Mouse (Mus musculus) cerebellum, adult 8-10 months (tissue): ENCODE measurements around the gene Cldn6.

Experiments used
- DNase-seq: peaks from one replicate; pipeline ENCODE4 v3.0.0; 2022

Gene Cldn6

DNA sequence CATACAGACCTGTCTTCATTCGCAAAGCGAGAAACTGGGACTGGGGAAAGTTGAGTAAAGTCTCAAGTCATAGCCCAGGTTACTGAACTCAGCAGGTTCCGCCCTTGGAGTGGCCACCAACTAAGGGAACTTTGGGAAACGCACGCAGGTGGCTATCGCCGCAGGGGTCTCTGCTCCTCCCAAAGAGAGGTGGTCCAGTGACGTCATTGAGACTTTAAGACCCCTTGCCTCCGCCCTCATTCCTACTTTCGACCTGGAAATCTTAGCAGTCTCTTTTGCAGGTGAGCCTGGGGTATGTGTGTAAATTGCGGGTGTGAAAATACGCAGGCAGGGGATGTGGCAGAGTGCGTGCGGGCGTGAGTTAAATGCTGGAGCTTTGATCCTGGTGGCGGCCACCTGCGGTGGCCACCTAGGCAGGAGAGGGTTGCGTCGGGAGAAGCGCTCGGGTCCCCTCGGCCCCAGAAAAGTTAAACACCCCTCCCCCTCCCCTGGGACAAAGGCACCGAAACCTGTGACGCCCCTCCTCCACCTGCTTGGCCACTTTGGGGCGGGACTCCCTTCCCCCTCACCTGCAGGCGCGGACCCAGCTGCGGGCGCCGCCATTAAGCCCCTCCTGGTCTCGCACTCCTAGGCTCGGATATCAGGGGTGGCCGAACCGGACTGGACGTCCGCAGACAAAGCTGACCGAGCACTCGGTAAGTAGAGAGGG, at the start of gene Cldn6:
Cldn6 (plus strand) TSS at position 123 of the 709 bp plus-strand sequence.
- DNase-seq, result no peak

DNA sequence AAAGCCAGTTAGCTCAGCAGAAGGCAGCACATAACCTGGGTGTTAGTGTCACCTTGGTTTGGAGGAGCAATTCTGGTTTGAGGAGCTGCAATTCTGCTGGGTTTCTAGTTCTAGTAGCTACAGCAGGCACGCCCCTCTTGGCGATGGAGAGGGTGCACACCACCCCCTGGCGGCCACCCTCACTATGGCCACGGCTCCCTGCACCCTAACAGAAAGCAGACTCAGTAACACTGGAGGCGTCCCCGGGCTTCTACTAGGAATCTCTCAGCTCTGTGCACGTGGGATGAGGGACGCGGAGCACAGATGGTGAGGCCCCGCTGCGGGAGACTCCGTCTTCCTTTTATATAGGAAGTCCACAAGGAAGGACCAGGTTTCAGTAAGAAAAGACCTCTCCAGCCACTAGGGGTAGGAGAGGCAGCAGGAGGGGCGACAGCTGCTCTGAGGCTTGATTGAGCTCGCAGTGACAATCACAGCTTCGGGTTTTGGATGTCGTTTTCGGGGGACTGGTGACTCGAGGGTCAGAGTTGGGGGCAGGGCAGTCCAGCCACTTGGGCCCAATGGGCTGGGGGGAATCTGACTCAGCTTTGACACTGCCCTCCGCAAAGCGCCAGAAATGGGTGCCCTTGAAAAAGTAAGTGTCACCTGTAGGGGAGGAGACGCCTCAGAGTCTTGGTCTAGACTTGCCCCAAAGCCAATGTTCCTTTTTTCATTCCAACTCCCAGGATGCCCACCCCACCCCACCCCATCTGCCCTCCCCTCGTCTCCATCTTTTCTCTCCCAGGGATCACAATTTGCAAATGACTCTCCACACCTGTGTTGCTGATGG, 48.6 kb upstream of the Cldn6 start:
- peak; percentile 73 for DNase-seq

DNA sequence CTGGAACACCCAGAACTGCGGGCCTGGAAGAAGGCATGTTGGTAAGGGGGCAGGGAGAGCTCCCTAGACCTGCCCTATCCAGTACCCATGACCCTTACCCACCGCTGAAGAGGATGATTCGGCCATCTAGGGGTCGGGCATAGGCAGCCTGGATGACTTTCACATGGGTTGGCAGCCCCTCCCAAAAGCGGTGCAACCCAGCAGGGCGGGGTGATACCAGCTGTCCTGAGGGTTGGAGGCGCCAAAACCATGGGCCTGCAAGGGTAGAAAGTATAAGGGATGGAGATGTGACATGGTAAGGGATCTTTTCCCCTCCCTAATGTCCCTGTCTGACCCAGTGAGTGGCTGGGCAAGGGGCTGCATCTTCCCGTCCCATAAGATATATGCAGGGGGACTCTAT, 47.8 kb upstream of the Cldn6 start:
- no peak for DNase-seq

DNA sequence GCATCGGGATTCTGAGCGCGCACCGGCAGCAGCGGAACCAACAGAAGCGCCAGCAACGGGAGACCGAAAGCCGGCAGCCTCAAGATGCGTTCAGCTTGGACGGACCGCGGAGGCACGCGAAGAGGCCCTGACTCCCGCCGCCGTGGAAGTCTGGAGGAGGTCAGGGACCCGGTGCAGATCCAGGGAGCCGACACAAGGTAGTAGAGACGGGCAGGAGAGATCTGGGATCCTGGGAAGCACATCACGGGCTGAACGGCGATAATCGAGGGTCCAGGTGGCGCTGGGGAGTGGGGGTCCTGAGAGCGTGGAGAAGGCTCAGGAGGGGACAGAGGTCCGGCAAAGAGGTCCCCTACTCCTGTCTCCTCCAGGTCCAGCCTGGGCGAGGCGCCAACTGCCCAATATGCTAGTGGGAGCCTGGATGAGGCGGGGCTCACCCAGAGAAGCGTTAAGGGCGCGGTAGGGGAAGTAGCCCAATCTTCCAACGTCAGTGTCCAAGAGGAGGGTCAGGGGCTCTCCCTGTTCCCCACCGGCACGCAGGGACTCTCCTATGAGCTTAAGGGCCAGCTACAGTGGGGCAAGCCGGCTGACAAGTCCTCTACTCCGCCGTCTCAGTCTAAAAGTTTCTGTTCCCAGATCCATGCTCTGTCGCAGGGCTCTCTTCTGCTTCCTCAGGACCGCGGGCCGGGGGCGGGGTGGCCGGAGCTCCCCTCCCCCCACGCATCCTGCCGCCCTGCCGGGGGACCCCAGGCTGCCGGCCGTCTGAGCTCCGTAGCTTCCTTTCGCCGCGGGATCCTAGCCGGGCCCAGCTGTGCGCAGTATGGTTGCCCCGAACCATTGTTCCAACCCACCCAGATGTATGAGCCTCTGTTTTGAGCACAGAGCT, 34.2 kb upstream of the Cldn6 start, which contains the start of gene Mmp25:
Mmp25 (minus strand) TSS at position 665 of the 883 bp plus-strand sequence.
- DNase-seq, result no peak

DNA sequence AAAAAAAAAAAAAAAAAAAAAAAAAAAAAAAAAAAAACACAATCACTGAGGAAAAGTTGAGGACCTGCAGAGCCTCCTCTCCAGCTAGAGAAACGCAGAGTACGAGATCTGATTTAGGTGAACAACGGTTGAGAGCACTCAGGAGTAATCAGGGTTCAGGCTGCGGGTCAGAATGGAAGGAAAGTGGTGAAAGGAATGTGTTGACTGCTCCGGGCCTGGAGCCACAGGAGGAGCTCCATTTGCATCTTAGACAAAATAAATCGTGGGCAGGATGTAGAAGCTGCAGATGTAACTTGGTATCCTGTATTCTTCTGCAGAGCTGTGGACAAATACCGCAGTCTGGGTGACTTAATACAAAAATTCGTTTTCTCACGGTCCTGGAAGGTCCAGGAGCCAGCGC, 33.2 kb upstream of the Cldn6 start:
- DNase-seq, result no peak

DNA sequence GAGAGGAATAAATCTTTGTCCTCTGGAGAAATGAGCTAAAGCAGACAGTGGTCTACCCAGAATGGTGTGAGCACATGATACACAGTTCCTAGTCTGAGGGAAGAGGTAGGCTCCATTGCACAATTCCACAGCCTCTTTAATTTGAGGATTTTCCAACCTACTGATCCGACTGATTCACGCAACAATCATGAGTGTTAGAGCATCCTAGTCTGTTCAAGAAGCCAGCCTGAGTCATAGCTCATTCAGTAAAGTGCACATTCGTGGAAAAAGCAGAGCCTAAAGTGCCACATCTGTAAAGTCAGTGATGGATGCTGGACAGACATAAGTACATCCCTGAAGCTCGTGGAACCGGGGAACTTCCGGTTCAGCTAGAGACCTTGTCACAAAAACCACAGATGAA, 27.7 kb upstream of the Cldn6 start:
- DNase-seq, result no peak

DNA sequence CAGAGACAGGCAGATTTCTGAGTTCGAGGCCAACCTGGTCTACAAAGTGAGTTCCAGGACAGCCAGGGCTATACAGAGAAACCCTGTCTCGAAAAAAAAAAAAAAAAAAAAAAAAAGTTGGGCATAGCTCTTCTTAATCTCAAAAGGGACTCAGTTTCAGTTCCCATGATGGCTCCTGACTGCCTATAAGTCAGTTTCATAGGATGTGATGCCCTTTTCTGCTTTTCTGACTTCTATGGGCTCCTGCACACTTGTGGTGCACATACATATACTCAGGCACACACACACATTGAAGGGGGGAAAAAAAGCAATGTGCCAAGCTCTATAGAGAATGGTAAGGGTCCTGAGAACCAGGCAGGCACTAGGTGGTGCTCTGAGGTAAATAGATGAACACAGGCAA, 25.7 kb upstream of the Cldn6 start:
- no peak for DNase-seq

DNA sequence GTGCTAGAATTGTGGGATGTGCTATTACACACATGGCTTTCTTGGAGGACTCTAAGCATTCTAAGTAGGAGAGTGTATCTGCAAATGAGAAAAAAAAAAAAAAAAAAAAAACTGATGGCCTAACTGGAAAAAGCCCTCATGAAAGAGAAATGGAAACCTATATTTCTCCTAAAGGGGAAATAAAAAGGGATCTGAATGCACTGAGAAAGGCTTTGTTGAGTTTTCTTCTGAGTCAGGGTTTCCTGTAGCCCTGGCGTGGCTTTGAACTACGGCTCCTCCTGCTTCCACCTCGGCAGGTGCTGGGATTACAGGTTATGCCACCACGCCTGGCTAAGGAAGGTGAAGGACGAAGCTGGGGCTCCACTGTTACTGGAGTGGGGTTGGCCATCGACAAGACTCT, 25.0 kb upstream of the Cldn6 start:
- no peak for DNase-seq

DNA sequence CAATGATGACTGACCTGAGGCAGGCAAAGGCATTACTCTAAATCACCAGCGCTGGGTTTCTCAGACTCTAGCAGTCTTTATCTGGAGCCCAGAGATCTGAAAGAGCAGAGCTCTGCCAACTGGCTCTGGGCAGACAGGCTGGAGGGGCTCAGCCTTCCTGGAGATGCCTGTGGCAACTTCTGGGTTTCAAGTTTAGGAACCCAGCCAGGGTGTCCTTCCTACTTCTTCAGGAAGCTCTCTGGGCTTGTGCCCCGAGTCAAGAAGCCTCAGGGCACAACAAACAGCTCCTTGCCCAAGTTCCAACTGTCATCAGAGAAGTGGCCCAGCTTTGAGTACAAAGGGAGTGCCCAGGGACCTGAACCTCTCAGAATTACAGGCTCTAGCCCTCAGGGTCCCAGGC, 24.6 kb upstream of the Cldn6 start:
- DNase-seq, result no peak

DNA sequence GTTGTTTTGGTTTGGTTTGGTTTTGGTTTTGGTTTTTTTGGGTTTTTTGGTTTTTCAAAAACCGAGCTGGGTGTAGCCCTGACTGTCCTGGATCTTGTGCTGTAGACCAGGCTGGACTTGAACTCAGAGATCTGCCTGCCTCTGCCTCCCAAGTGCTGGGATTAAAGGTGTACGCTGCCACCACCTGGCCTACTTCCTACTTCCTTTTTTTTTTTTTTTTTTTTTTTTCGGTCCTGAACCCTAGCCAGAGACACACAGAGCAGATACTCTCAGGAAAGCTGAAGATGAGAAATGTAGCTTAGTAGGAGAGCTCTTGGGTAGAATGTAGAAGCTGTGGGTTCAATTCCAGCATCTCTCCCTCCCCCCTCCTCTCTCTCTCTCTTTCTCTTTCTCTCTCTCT, 20.6 kb upstream of the Cldn6 start:
- DNase-seq, result no peak

DNA sequence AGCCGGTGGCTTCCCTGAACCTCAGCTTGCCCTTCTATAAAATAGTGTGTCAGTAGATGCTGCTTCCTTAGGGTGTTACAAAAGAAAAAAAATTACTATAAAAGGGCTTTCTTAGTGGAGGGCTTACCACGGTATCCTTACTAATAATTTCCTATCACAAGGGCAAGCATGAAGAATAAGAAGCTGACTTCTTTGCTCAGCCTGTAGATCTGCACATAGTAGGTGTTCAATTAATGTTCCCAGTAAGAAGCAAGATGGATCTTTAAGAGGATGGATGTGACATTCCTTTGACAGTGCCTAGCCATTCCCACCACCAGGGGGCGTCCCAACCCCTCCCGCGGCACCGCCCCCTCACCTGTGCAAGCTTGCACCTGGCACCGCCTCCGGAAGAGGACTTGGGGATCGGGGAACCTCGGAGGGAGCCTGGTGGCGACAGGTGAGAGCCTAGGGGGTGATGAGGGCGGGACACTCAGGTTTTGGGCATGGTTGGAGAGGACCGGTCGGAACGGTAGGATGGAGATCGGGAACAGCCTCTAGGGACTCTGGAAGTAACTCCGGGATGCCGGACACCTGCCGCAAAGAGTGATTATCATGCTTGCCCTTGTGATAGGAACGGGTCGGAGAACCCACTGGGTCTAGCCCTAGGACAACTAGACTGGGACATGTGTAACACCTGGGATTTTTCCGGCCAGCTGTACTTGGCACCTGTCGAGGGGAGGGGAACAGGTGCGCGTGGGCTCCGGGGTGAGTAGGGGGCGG, 18.8 kb upstream of the Cldn6 start, which contains the start of gene Bicdl2:
Bicdl2 (plus strand) TSS at position 390 of the 759 bp plus-strand sequence.
- peak; percentile 56 for DNase-seq

DNA sequence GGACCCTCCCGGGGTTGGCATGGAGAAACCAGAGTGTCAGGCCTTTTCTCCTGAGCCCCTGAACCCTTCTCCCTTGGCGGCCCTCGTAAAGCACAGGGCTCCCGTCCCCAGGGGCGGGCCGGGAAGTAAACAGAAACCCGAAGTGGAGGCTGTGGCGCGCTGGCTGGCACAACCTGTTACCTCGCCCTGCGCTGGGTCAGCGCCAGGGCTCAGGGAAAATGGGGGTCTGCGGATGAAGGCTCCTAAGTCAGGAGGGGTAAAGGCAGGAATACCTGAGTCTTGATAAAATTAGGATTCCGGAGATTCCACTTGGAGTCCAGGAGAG, 18.2 kb upstream of the Cldn6 start:
- DNase-seq, result no peak

DNA sequence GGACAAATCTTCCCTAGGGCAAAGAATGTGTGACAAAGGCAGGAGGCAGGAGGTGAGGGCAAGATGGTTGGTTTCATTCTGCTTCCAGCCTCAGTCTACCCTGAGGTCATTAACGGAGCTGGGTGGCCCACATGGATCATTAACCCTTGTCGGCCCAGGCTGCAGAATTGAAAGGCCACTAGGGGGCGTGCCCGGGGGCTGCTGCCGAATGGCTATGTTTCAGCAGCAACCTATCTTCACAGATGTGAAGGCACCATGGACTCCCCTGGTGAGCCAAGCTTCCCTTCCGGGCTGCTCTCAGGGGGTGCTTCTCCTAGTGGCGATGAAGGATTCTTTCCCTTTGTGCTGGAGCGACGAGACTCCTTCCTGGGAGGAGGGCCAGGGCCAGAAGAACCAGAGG, 17.5 kb upstream of the Cldn6 start:
- DNase-seq, result no peak

DNA sequence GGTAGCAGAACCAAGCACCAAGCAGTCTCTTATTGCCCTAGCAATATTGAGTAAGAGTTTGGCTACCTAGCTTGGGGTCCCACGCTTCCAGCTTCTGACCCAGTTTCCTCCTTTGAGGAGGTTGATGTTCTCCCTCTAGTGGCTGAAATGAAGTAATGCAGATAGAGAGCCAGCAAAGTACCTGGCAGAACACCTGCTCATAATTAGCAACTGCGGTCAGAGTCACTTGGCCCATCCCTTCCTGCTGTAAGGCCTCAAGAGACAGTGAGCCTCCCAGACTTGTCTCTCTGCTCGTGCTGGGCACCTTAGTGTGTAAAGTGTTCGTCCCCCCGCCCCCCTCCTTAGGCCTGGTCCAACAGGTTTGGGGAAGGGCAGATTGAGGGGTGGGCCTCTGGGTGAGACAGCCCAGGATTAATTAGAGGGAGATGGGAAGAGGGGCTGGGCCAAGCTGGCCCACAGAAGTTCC, 14.5 kb upstream of the Cldn6 start:
- no peak for DNase-seq

DNA sequence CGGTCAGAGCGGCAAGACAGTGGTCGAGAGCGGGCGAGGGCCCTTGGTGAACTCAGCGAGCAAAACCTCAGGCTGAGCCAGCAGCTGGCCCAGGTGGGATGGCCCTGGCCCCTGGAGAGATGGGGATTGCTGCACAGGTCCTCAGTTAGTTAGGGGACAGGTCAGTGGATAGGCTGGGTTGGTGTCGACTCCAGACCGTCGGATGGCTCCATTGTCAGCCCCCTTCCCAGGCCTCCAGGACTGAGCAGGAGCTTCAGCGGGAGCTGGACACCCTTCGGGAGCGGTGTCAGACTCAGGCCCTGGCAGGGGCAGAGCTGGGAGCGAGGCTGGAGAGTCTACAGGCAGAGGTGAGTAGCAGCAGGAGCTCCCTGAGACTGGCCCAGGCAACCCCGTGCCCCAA, 13.5 kb upstream of the Cldn6 start:
- no peak for DNase-seq

DNA sequence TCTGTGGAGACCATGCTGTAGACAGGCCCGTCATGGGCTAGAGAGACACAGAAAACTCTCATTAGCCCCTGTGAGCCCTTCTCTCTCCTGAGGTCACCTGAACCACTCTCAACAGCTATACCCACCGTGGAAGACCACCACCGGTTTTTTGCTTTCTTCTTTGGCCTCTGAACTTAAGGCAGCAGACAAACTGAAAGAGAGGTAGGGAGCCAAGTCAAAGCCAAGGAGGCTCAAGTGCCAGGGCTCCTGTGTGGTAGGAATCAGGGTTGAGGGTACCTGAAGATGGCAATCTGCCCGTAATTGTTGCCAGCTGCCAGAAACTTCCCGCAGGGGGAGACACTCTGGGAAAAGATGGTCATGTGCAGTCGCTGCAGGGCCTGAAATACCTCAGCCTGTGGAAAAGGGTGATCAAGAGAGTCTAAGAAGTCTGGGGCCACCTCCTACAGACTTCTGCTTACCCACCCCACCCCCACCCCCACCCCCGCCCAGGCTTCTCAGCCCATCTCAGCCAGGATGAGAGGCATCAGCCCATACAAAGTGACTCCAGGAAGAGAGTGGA, 8.5 kb upstream of the Cldn6 start:
- peak; percentile 34 for DNase-seq

DNA sequence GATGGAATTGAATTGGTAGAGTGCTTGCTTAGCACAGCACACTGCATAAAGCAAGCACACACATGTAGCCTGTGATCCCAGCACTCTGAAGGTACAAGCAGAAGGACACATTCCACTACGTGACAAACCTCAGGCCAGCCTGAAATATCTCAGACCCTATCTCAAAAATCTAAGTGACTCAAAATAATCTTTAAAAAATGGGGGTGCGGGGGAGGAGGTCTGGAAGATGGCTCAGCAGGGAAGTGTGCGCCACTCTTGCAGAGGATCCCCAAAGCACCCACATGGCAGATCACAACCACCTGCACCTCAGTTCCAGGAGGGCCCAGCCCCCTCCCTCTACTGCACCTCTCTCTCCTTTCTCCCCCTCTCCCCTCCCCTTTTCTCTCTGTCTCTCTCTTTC, 7.5 kb upstream of the Cldn6 start:
- DNase-seq, result no peak

DNA sequence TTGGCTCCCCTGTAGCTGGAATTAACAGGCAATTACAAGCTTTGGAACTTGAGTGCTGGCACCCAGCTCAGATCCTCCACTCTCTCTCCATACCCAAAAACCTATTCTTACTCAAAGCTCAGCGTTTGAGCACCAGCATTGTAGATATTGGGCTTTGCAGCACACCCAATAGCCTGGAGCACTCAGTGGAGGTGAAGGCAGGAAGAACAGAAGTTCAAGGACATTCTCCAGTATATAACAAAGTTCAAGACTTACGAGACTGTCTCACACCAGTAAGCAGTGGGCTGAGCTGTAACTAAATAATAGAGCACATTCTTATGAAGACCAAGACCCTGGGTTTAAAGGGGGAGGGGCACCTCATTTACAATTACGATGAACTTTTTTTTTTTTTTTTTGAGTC, 6.3 kb upstream of the Cldn6 start:
- no peak for DNase-seq

DNA sequence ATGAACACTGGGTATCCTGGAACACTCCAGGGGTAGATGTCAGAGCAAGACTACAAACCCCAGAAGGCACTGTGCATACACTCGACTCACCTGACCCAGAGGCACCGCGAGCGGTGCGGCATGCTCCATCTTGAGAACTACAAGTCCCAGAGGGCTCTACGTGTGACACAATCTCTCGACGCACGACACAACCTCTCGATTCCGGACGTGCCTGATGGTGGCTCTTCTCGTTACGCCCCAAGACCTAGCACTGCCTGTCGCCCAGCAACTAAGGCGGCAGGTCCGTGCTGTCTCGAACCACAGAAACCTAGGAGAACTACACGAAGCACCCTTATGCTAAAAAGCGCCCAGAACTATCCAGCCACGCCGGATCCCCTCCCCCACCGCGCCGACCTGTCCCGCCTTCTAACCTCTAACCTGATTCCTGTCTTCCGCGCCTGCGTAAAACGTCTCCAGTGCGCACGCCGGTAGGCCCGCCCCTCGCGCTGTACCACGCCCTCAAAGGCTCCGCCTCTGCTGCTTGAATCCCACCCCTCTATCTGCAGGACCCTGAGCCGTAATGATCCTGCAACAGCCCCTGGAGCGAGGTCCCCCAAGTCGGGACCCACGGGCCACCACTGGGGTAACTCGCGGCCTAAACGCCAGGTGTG, 5.5 kb upstream of the Cldn6 start, which contains the start of the genes Hcfc1r1 and Thoc6:
Hcfc1r1 (plus strand) TSS at position 173 of the 650 bp plus-strand sequence.
Thoc6 (minus strand) TSS at position 459 of the 650 bp plus-strand sequence.
- peak; percentile 97 for DNase-seq

DNA sequence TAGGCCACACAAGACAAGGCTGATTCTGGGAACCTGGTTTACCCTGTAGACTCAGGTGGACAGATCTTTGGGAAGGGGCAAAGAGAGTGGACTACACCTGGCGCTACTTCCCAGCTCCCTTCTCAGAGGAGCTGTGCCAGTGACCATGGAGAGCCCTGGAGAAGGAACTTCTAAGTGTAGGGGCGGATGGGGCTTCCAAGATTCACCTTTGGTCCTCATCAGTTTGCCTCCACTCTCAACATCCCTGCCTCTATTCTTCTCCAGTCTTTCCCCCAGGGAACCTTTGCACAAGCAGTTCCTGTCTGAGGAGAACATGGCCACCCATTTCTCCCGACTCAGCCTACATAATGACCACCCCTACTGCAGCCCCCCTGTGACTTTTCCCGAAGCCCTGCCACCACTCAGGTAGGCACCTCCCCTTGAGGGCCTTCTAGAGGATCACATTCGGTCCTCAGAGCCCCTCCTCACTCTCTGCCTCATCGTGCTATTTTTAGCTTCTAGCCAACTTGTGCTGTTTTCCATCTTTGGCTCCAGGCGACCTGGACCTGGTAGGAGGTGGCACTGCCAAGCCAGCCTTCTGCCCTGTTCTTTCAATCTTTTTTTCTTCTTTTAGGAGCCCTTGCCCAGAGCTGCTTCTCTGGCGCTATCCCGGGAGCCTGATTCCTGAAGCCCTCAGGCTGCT, 4.6 kb upstream of the Cldn6 start:
- DNase-seq, result peak; percentile 56

DNA sequence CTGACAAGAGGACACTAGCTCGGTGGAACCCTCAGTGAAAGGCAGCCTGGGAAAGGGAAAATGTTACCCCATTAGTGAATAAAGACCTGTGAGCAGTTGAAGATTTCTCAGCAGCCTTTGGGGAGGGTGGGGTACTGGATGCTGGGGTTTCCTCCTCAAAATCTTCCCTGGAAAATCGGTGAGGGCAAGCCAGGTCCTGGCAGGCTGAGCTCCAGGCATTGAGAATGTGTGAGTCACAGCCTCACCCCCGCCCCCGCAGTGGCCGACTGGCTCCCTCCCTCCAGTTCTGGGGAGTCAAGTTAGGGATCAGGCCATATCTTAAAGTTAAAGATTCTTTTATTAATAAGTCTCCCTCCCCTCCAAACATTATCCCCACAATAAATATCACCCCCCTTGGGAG, 3.9 kb upstream of the Cldn6 start:
- peak; percentile 67 for DNase-seq
